Mouse (Mus musculus): ENCODE data around the gene Slc27a4. TPM values are rescaled to one million over a fixed set of nuclear protein-coding genes. Genes with fewer than 3 reads are reported as not detected.
"Not testable (repeated sequence)": the region's sequence is repeated elsewhere in the genome, so short reads cannot be mapped to it uniquely, and the experiment has no call there.

The Slc27a4 gene
- polyA plus RNA-seq (2016; fragmentation: Nextera tagmentation; extraction: Ambion mirVana) = 26.2 and 27.8 TPM in 2 replicates

GRCm38 (mm10) chr2:29802075-29802826 lies at the start of gene Slc27a4:
TSS of gene Slc27a4 (plus strand) at chr2:29802634.
- Histone ChIP-seq H3K9me3 (no peaks in the 10 kb centered on the region), H3K27ac (replicated peaks) (peak within 1 kb of the TSS; percentile 93), H3K36me3 (peaks cover 30% of the 10 kb centered on the region), H3K4me3 (peak within 1 kb of the TSS; percentile 78), H3K4me2 (replicated peaks) (peak within 1 kb of the TSS; percentile 62), H3K27me3 (peaks cover 14% of the 10 kb centered on the region), H3K4me1 (peaks cover 12% of the 10 kb centered on the region), H3K9ac (replicated peaks) (peak within 1 kb of the TSS; percentile 89)
- WGBS = 6% methylated on average over 27 of the region's 28 CpGs
- ATAC-seq (ENCODE audit: low FRiP score, low read depth) = peak; percentile 98

DNA sequence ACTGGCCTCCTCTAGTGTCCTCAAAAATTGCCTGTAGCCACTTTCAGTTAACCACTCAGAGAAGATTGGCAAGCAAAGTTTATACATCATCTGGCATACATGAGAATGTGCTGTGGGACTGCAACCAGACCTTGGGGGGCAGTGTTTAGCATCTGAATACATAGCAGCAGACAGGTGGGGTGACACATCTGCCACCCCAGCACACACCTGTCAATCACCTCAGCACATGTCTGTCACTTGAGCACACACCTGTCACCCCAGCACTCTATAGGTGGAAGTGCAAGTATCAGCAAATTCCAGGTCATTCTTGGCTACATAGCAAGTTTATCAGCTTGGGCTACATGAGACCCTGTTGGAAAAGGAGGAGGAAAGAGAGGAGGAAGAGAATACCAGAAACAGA lies 46.7 kb upstream of the Slc27a4 start:
- H3K4me2 ChIP-seq (replicated peaks) = no peak overlapping the region
- peaks cover 27% of the 10 kb centered on the region for H3K27me3 ChIP-seq
- H3K36me3 ChIP-seq = no peaks in the 10 kb centered on the region
- no peaks in the 10 kb centered on the region for H3K9me3 ChIP-seq
- H3K4me1 ChIP-seq = peaks cover 11% of the 10 kb centered on the region
- no peak overlapping the region for H3K4me3 ChIP-seq
- no peak overlapping the region for H3K9ac ChIP-seq (replicated peaks)
- ATAC-seq (ENCODE audit: low FRiP score, low read depth) = no peak
- H3K27ac ChIP-seq (replicated peaks) = no peak overlapping the region

GRCm38 (mm10) chr2:29764831-29765230 lies 37.6 kb upstream of the Slc27a4 start:
- no peak overlapping the region for H3K4me2 ChIP-seq (replicated peaks)
- no peak overlapping the region for H3K9ac ChIP-seq (replicated peaks)
- no peaks in the 10 kb centered on the region for H3K36me3 ChIP-seq
- H3K9me3 ChIP-seq = no peaks in the 10 kb centered on the region
- peak; percentile 62 for ATAC-seq (ENCODE audit: low FRiP score, low read depth)
- H3K4me3 ChIP-seq = no peak overlapping the region
- WGBS = 5% methylated on average over 1 of the region's 1 CpGs
- no peaks in the 10 kb centered on the region for H3K27me3 ChIP-seq
- H3K27ac ChIP-seq (replicated peaks) = no peak overlapping the region
- no peaks in the 10 kb centered on the region for H3K4me1 ChIP-seq

GRCm38 (mm10) chr2:29767976-29768709 lies 34.3 kb upstream of the Slc27a4 start:
- no peak overlapping the region for H3K4me2 ChIP-seq (replicated peaks)
- peaks cover 5% of the 10 kb centered on the region; the same call in 1 of the 2 replicates for H3K36me3 ChIP-seq
- WGBS = 73% methylated on average over 11 of the region's 11 CpGs
- H3K27me3 ChIP-seq = no peaks in the 10 kb centered on the region
- no peak overlapping the region for H3K27ac ChIP-seq (replicated peaks)
- H3K4me3 ChIP-seq = no peak overlapping the region
- no peaks in the 10 kb centered on the region for H3K4me1 ChIP-seq
- H3K9ac ChIP-seq (replicated peaks) = 0 out of 2 replicates have a peak overlapping the region, but pooled peaks have one; percentile 0
- no peak for ATAC-seq (ENCODE audit: low FRiP score, low read depth)
- no peaks in the 10 kb centered on the region for H3K9me3 ChIP-seq

- H3K27ac ChIP-seq (replicated peaks) = no peak overlapping the region
- H3K36me3 ChIP-seq = peaks cover 13% of the 10 kb centered on the region; the same call in 1 of the 2 replicates
- no peak overlapping the region for H3K4me3 ChIP-seq
- H3K27me3 ChIP-seq = no peaks in the 10 kb centered on the region
- no peaks in the 10 kb centered on the region for H3K9me3 ChIP-seq
- ATAC-seq (ENCODE audit: low FRiP score, low read depth) = no peak
- WGBS = 66% methylated on average over 9 of the region's 9 CpGs
- no peak overlapping the region for H3K4me2 ChIP-seq (replicated peaks)
- no peaks in the 10 kb centered on the region for H3K4me1 ChIP-seq
- no peak overlapping the region for H3K9ac ChIP-seq (replicated peaks)
Measured at GRCm38 (mm10) chr2:29768901-29769300, 33.5 kb upstream of the Slc27a4 start.

DNA sequence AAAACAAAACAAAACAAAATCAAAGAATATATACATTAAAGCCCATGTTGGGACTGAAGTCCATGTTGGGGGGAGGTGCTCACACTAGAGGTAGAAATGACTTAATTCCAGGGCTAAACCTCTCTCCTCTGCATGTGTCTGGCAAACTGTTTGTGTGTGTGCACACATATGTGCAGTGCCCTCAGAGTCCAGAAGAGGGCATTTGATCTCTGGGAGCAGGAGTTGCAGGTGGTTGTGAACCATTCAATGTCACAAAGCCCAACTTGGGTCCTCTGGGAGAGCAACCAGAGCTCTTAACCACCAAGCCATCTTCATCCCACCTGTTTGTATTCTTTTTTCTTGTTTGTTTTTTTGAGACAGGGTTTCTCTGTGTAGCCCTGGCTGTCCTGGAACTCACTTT lies 32.3 kb upstream of the Slc27a4 start:
- peaks cover 20% of the 10 kb centered on the region; the same call in 1 of the 2 replicates for H3K36me3 ChIP-seq
- no peak for ATAC-seq (ENCODE audit: low FRiP score, low read depth)

GRCm38 (mm10) chr2:29771611-29772461 lies 30.6 kb upstream of the Slc27a4 start:
- no peak overlapping the region for H3K4me3 ChIP-seq
- no peak overlapping the region for H3K27ac ChIP-seq (replicated peaks)
- H3K9me3 ChIP-seq = no peaks in the 10 kb centered on the region
- H3K4me2 ChIP-seq (replicated peaks) = no peak overlapping the region
- WGBS = 90% methylated on average over 8 of the region's 8 CpGs
- no peak for ATAC-seq (ENCODE audit: low FRiP score, low read depth)
- H3K4me1 ChIP-seq = no peaks in the 10 kb centered on the region
- H3K27me3 ChIP-seq = no peaks in the 10 kb centered on the region
- H3K9ac ChIP-seq (replicated peaks) = no peak overlapping the region
- peaks cover 34% of the 10 kb centered on the region for H3K36me3 ChIP-seq

More for the DNA sequence above, 32.3 kb upstream of the Slc27a4 start:
- H3K9ac ChIP-seq (replicated peaks) = no peak overlapping the region
- no peaks in the 10 kb centered on the region for H3K9me3 ChIP-seq
- no peaks in the 10 kb centered on the region for H3K4me1 ChIP-seq
- H3K4me2 ChIP-seq (replicated peaks) = no peak overlapping the region
- no peaks in the 10 kb centered on the region for H3K27me3 ChIP-seq
- H3K4me3 ChIP-seq = no peak overlapping the region
- H3K27ac ChIP-seq (replicated peaks) = no peak overlapping the region

DNA sequence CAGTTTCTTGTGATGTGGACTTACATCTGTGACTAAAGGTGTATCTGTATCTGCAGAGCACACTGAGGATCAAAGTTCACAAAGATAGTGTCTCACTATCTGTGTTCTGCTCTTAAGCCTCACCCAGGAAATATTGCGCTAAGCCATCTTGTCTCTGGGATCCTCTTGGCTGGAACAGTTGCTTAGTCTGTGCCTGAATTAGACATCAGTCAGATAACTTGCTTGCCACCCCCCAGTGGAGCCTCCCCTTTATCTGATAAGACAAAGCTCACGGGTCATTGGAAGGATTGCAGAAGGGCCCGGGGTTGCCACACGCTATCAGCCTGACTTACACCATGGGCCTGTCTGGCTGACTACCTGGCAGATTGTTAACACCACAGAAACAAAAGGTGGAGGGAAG lies 29.1 kb upstream of the Slc27a4 start:
- H3K9ac ChIP-seq (replicated peaks) = no peak overlapping the region
- H3K4me1 ChIP-seq = no peaks in the 10 kb centered on the region
- WGBS = 92% methylated on average over 4 of the region's 4 CpGs
- no peak overlapping the region for H3K4me3 ChIP-seq
- H3K9me3 ChIP-seq = no peaks in the 10 kb centered on the region
- no peak overlapping the region for H3K27ac ChIP-seq (replicated peaks)
- H3K27me3 ChIP-seq = no peaks in the 10 kb centered on the region
- no peak overlapping the region for H3K4me2 ChIP-seq (replicated peaks)
- peaks cover 49% of the 10 kb centered on the region for H3K36me3 ChIP-seq
- no peak for ATAC-seq (ENCODE audit: low FRiP score, low read depth)

DNA sequence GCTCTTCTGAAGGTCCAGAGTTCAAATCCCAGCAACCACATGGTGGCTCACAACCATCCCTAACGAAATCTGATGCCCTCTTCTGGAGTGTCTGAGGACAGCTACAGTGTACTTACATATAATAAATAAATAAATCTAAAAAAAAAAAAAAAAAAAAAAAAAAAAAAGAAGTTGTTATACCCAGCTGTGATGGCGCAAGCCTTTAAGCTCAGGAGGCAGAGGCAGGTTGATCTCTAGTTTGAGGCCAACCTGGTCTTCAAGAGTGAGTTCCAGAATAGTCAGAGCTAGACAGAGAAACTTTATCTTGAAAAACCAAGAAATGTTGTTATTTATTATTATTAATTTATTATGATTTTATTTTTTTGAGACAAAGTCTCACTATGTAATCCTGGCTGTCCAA lies 21.2 kb upstream of the Slc27a4 start:
- H3K27me3 ChIP-seq; H3K4me3 ChIP-seq; H3K9ac ChIP-seq (replicated peaks); H3K9me3 ChIP-seq; H3K4me2 ChIP-seq (replicated peaks); ATAC-seq (ENCODE audit: low FRiP score, low read depth); H3K27ac ChIP-seq (replicated peaks); H3K4me1 ChIP-seq: not testable (repeated sequence)
- WGBS = 93% methylated on average over 2 of the region's 2 CpGs
- peaks cover 94% of the 10 kb centered on the region for H3K36me3 ChIP-seq

GRCm38 (mm10) chr2:29784290-29784689 lies 18.1 kb upstream of the Slc27a4 start:
- Histone ChIP-seq H3K36me3 (peaks cover 67% of the 10 kb centered on the region), H3K9me3 (no peaks in the 10 kb centered on the region), H3K4me2 (replicated peaks) (no peak overlapping the region), H3K27me3 (no peaks in the 10 kb centered on the region), H3K4me3 (no peak overlapping the region), H3K27ac (replicated peaks) (no peak overlapping the region), H3K4me1 (peaks cover 17% of the 10 kb centered on the region), H3K9ac (replicated peaks) (no peak overlapping the region)
- ATAC-seq (ENCODE audit: low FRiP score, low read depth) = no peak
- 83% methylated on average over 4 of the region's 4 CpGs for WGBS

- Histone ChIP-seq H3K36me3 (peaks cover 63% of the 10 kb centered on the region), H3K4me2 (replicated peaks) (peak within 1 kb of the TSS; percentile 81), H3K4me1 (peaks cover 17% of the 10 kb centered on the region), H3K4me3 (peak within 1 kb of the TSS; percentile 84), H3K9ac (replicated peaks) (peak within 1 kb of the TSS; percentile 79), H3K27ac (replicated peaks) (peak within 1 kb of the TSS; percentile 63), H3K9me3 (no peaks in the 10 kb centered on the region), H3K27me3 (no peaks in the 10 kb centered on the region)
- 2% methylated on average over 31 of the region's 31 CpGs for WGBS
- ATAC-seq (ENCODE audit: low FRiP score, low read depth) = peak; percentile 76; the same call in 1 of the 2 replicates
Measured at GRCm38 (mm10) chr2:29787104-29787917, 15.1 kb upstream of the Slc27a4 start, which contains the start of gene Coq4. TSS of gene Coq4 (plus strand) at chr2:29787493.

Measured in midbrain, embryonic 12.5 days (tissue).